Mouse (Mus musculus) liver, embryonic 16.5 days (tissue): ENCODE data around the gene Hyal4. TPM values are rescaled to one million over a fixed set of nuclear protein-coding genes. Genes with fewer than 3 reads are reported as not detected.

ENCODE experiments used
- ATAC-seq: fragments of 200-750 bp; cut with Nextera tagmentation; 2 replicates; pipeline ENCODE4 v1.8.0; 2017; ENCODE audit warnings: low read depth, mild to moderate bottlenecking, moderate number of reproducible peaks, moderate library complexity
- H3K27ac ChIP-seq: fragments of 300-500 bp; sonication (generic); 2 replicates; pipeline ENCODE4 v1.5.1; 2014; ENCODE audit warnings: mild to moderate bottlenecking, low read length
- H3K27me3 ChIP-seq: fragments of 300-500 bp; sonication (generic); 2 replicates; pipeline ENCODE4 v1.6.1; 2014; ENCODE audit warnings: low read depth, low read length, mixed read lengths; ENCODE audit not compliant: control insufficient read depth, insufficient read depth
- H3K36me3 ChIP-seq: fragments of 300-500 bp; sonication (generic); 2 replicates; pipeline ENCODE4 v1.6.1; 2014; ENCODE audit warnings: mild to moderate bottlenecking; ENCODE audit not compliant: control insufficient read depth, insufficient read depth
- H3K4me1 ChIP-seq: fragments of 300-500 bp; sonication (generic); 2 replicates; pipeline ENCODE4 v1.6.1; 2014; ENCODE audit warnings: low read depth, low read length, mixed read lengths; ENCODE audit not compliant: control insufficient read depth
- H3K4me2 ChIP-seq: fragments of 300-500 bp; sonication (generic); 2 replicates; pipeline ENCODE4 v1.6.1; 2014; ENCODE audit warnings: low read depth, low read length, mixed read lengths
- H3K4me3 ChIP-seq: fragments of 300-500 bp; sonication (generic); 2 replicates; pipeline ENCODE4 v1.5.1; 2014; ENCODE audit warnings: low read depth, mild to moderate bottlenecking, low read length
- H3K9ac ChIP-seq: fragments of 300-500 bp; sonication (generic); 2 replicates; pipeline ENCODE4 v1.6.1; 2014; ENCODE audit warnings: low read depth, low read length
- H3K9me3 ChIP-seq: fragments of 300-500 bp; sonication (generic); replicated peaks from 2 replicates; pipeline ENCODE4 v1.6.1; 2016; ENCODE audit warnings: low read length; ENCODE audit not compliant: control insufficient read depth
- whole genome bisulfite sequencing: fragments of 180-500 bp; shearing (Covaris S2); extraction: QIAGEN DNeasy Blood & Tissue Kit; methylation state at CpG from one replicate; pipeline ENCODE4 v1.1.7; 2014; ENCODE audit not compliant: insufficient replicate concordance; 5-methylcytosine and 5-hydroxymethylcytosine counted together
- polyA plus RNA-seq: library from polyadenylated mRNA; unstranded; fragments of >200 nt; fragmentation: Nextera tagmentation; extraction: Ambion mirVana; gene quantifications from 2 replicates; pipeline ENCODE4 v1.2.1, GENCODE M21; 2015

Gene Hyal4
- polyA plus RNA-seq = 0.02 TPM in 1 of 2 replicates, not detected in the other

- ATAC-seq = no peak
- H3K36me3 ChIP-seq = no peaks in the 10 kb centered on the region
- H3K4me1 ChIP-seq = no peaks in the 10 kb centered on the region
- no peaks in the 10 kb centered on the region for H3K27me3 ChIP-seq
- WGBS = 60% methylated on average over 4 of the region's 4 CpGs
- H3K4me2 ChIP-seq = no peak within 1 kb of the TSS
- no peak within 1 kb of the TSS for H3K27ac ChIP-seq
- no peaks in the 10 kb centered on the region for H3K9me3 ChIP-seq
- H3K9ac ChIP-seq = no peak within 1 kb of the TSS
- H3K4me3 ChIP-seq = no peak within 1 kb of the TSS
Measured at GRCm38 (mm10) chr6:24748029-24748428, at the start of gene Hyal4. TSS of gene Hyal4 (plus strand) at chr6:24748329.

GRCm38 (mm10) chr6:24707090-24707489 is 41.0 kb upstream of the Hyal4 start:
- Histone ChIP-seq H3K36me3 (no peaks in the 10 kb centered on the region), H3K9ac (no peak overlapping the region), H3K4me3 (no peak overlapping the region), H3K4me1 (no peaks in the 10 kb centered on the region), H3K27me3 (no peaks in the 10 kb centered on the region), H3K27ac (no peak overlapping the region), H3K4me2 (no peak overlapping the region), H3K9me3 (no peaks in the 10 kb centered on the region)
- ATAC-seq = no peak
- 65% methylated on average over 5 of the region's 5 CpGs for WGBS

- H3K27ac ChIP-seq = no peak overlapping the region
Measured at GRCm38 (mm10) chr6:24707499-24707898, 40.6 kb upstream of the Hyal4 start.

GRCm38 (mm10) chr6:24721317-24722099 is 26.6 kb upstream of the Hyal4 start:
- Histone ChIP-seq H3K9ac (no peak overlapping the region), H3K4me1 (no peaks in the 10 kb centered on the region), H3K4me3 (no peak overlapping the region), H3K36me3 (no peaks in the 10 kb centered on the region), H3K27me3 (no peaks in the 10 kb centered on the region), H3K4me2 (no peak overlapping the region), H3K9me3 (no peaks in the 10 kb centered on the region), H3K27ac (no peak overlapping the region)
- 22% methylated on average over 13 of the region's 13 CpGs for WGBS
- no peak for ATAC-seq

More at GRCm38 (mm10) chr6:24707499-24707898, 40.6 kb upstream of the Hyal4 start:
- Histone ChIP-seq H3K4me1 (no peaks in the 10 kb centered on the region), H3K4me2 (no peak overlapping the region), H3K36me3 (no peaks in the 10 kb centered on the region), H3K4me3 (no peak overlapping the region), H3K9ac (no peak overlapping the region), H3K9me3 (no peaks in the 10 kb centered on the region), H3K27me3 (no peaks in the 10 kb centered on the region)
- no peak for ATAC-seq
- 47% methylated on average over 2 of the region's 2 CpGs for WGBS

GRCm38 (mm10) chr6:24728130-24728529 is 20.0 kb upstream of the Hyal4 start:
- WGBS = 11% methylated on average over 1 of the region's 1 CpGs
- no peaks in the 10 kb centered on the region for H3K27me3 ChIP-seq

GRCm38 (mm10) chr6:24732945-24733344 is 15.2 kb upstream of the Hyal4 start, which contains the start of gene Hyal6:
TSS of gene Hyal6 (plus strand) at chr6:24733245.
- 41% methylated on average over 3 of the region's 3 CpGs for WGBS
- no peak within 1 kb of the TSS for H3K27ac ChIP-seq

More at GRCm38 (mm10) chr6:24728130-24728529, 20.0 kb upstream of the Hyal4 start:
- Histone ChIP-seq H3K4me1 (no peaks in the 10 kb centered on the region), H3K9me3 (no peaks in the 10 kb centered on the region), H3K36me3 (no peaks in the 10 kb centered on the region), H3K9ac (no peak overlapping the region), H3K4me3 (no peak overlapping the region), H3K4me2 (no peak overlapping the region), H3K27ac (no peak overlapping the region)
- ATAC-seq = no peak

GRCm38 (mm10) chr6:24734565-24734964 is 13.6 kb upstream of the Hyal4 start:
- Histone ChIP-seq H3K4me1 (no peaks in the 10 kb centered on the region), H3K27me3 (no peaks in the 10 kb centered on the region), H3K9ac (no peak overlapping the region), H3K4me3 (no peak overlapping the region), H3K9me3 (no peaks in the 10 kb centered on the region), H3K4me2 (no peak overlapping the region), H3K36me3 (no peaks in the 10 kb centered on the region), H3K27ac (no peak overlapping the region)
- WGBS = 61% methylated on average over 6 of the region's 6 CpGs
- no peak for ATAC-seq

More at GRCm38 (mm10) chr6:24732945-24733344, 15.2 kb upstream of the Hyal4 start, which contains the start of gene Hyal6:
- Histone ChIP-seq H3K9ac (no peak within 1 kb of the TSS), H3K36me3 (no peaks in the 10 kb centered on the region), H3K4me2 (no peak within 1 kb of the TSS), H3K4me3 (no peak within 1 kb of the TSS), H3K4me1 (no peaks in the 10 kb centered on the region), H3K9me3 (no peaks in the 10 kb centered on the region), H3K27me3 (no peaks in the 10 kb centered on the region)
- no peak for ATAC-seq

- Histone ChIP-seq H3K4me2 (no peak overlapping the region), H3K9ac (no peak overlapping the region), H3K9me3 (no peaks in the 10 kb centered on the region), H3K4me1 (no peaks in the 10 kb centered on the region), H3K4me3 (no peak overlapping the region), H3K27me3 (no peaks in the 10 kb centered on the region), H3K27ac (no peak overlapping the region), H3K36me3 (no peaks in the 10 kb centered on the region)
- WGBS = 75% methylated on average over 3 of the region's 3 CpGs
- ATAC-seq = no peak
Measured at GRCm38 (mm10) chr6:24759281-24759680, 11.2 kb downstream of the Hyal4 start.

- no peaks in the 10 kb centered on the region for H3K27me3 ChIP-seq
- WGBS = 73% methylated on average over 2 of the region's 2 CpGs
- ATAC-seq = no peak
Measured at GRCm38 (mm10) chr6:24766261-24766660, 18.1 kb downstream of the Hyal4 start.

More at GRCm38 (mm10) chr6:24766261-24766660, 18.1 kb downstream of the Hyal4 start:
- Histone ChIP-seq H3K9me3 (no peaks in the 10 kb centered on the region), H3K4me1 (no peaks in the 10 kb centered on the region), H3K4me2 (no peak overlapping the region), H3K27ac (no peak overlapping the region), H3K4me3 (no peak overlapping the region), H3K9ac (no peak overlapping the region), H3K36me3 (no peaks in the 10 kb centered on the region)
